Mouse (Mus musculus) monocyte, adult 2 months (primary cell): ENCODE data around the gene Fam206a.

ENCODE experiments used
- DNase-seq, 2 experiments: peaks; one replicate each; pipeline ENCODE4 v3.0.0; 2022; ENCODE audit warnings: low spot score in 2 of 2, low read depth in 1 of 2

The Fam206a gene

DNA sequence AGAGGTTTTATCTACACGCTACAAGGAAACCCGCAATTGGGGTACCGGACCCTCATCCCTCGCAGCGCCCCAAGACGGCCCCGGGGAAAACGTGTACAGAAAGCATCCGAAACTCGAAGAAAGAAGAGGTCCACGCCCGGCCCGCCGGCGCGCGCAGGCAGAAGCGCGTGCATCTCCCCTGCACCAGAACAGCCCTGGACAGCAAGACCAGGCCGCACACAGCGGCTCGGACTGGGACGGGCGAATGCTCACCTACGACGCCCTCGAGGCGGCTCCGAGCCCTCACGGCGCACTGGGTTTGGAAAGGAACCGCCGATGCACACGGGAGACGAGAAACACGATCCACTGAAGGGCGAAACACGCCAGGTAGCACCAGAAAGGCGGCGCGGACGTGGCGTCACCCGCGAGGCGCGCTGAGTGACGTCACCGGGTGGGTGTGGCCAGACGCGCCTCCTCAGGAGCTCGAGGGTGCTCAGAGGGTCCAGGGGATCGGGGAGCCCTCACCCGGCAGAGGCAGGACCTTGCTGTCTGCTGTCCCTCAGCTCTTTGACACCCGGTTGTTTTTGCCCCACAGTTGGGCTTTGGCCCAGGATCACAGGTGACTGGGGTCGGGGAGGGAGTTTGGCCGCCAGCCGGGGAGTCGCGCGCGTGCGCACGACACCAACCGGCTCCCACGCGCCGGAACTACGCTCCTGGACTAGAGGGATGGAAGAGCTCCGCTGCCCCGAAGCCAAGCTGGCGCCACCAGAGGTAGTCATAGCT lies at the start of gene Fam206a, which contains the start of gene Elp1:
Gene Fam206a (plus strand): TSS at position 439 of the 762 bp plus-strand sequence.
Gene Elp1 (minus strand): TSS at position 425 of the 762 bp plus-strand sequence.
- peak; percentile 78 to 94 for DNase-seq

DNA sequence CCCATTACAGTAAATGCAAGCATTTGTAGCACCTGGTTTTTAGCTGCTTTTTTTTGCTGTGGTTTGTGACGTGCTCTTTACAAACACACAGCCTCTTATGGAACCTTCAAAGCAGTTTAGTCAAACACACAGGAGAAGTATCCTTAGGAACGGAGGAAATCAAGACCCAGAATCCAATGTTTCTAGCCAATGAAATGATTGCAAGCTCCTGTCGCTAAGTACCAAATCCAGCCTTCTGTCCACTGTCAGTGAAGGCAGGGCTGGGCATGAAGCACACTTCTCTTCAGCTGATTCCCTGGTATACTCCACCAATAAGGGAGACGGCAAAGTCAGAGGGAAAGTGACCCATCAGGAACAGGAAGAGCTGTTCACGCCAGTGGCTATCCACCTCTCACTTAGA lies 46.1 kb upstream of the Fam206a start:
- no peak for DNase-seq

- DNase-seq = peak; percentile 68 to 74
Measured at GRCm38 (mm10) chr4:56756966-56757600, 45.1 kb upstream of the Fam206a start.

GRCm38 (mm10) chr4:56757693-56758092 lies 44.5 kb upstream of the Fam206a start:
- DNase-seq = no peak

DNA sequence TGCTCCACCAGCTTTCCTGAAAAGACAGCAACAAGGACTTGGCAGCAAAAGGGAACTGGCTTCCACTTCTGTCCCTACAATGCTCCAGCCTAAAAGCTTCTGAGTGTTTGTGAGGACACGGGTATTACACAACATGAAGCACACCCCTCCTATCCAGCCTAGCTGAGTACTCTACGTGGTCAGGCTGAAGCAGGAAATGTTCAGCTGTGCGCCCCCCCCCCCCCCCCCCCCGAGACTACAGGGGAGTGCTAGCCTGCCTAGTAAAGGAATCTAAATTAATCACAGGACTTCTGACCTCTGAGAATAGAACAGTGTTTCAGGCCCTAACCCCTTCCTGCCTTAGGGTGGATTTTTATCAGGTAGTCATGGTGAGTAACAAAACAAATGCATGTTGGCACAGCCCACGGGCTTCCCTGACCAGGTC lies 34.3 kb upstream of the Fam206a start:
- no peak for DNase-seq

DNA sequence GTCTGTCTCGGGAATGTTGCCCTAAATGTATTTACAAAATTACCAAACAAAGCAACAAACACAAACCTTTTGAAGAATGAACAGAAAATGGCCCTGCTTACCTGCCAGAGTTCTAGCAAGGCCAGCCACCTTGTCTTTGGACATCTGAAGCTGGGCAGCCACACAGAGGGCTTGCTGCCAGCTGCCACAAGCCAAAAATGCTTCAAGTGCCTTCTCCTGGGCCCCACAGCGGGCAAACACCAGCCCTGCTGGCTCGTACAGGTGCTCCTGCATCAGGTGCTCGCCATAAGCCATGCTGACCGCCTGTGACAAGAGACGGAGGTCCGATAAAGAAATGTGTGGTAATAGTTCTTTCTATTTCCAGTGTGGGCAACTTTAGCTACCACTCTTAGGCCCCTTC lies 33.2 kb upstream of the Fam206a start:
- no peak for DNase-seq

- DNase-seq = no peak
Measured at GRCm38 (mm10) chr4:56771065-56771464, 31.1 kb upstream of the Fam206a start.

- DNase-seq = no peak
Measured at GRCm38 (mm10) chr4:56791373-56791772, 10.8 kb upstream of the Fam206a start.

- DNase-seq = no peak
Measured at GRCm38 (mm10) chr4:56802669-56803150, 565 bp downstream of the Fam206a start.

- no peak for DNase-seq
Measured at GRCm38 (mm10) chr4:56809050-56809449, 6.9 kb downstream of the Fam206a start.

GRCm38 (mm10) chr4:56811642-56812041 lies 9.5 kb downstream of the Fam206a start:
- no peak for DNase-seq

DNA sequence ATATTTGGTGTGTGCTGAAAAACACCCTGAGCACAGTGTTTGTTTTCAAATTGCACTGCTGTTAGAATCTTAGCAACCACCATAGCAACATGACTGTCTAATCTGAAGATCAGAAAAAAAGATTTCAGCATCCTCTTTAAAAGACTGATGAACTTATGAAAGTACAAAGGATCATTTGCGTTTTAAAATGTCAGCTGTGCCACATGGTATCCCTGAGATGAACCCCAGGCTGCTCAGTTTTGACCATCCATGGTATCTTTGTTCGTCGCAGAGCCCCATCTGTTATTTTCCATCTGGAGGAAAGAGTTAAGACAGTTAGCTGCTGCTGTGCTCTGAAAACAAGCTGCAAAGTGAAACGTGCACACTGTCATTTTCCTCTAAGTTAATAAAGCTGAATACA lies 10.0 kb downstream of the Fam206a start:
- no peak for DNase-seq

DNA sequence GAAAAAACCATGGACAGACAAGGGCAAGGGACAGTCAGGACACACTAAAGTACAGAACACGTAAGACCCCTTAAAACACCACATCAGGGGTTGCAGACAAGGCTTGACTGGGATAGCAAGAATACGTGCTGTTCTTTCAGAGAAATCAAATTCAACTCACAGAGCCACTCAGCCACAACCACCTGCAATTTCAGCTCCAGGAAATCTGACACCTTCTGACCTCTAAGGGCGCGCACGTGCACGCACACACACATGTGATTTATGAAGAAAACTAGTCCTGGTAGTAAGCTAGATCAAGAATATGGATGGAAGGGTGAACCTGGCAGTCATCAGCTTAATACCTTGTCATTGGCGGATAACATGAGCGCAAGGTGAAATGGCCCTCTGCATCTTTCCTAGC lies 13.0 kb downstream of the Fam206a start:
- DNase-seq = no peak

GRCm38 (mm10) chr4:56820017-56820550 lies 17.9 kb downstream of the Fam206a start:
- no peak for DNase-seq

GRCm38 (mm10) chr4:56824231-56824630 lies 22.1 kb downstream of the Fam206a start:
- no peak for DNase-seq

- no peak for DNase-seq
Measured at GRCm38 (mm10) chr4:56828932-56829331, 26.8 kb downstream of the Fam206a start.

DNA sequence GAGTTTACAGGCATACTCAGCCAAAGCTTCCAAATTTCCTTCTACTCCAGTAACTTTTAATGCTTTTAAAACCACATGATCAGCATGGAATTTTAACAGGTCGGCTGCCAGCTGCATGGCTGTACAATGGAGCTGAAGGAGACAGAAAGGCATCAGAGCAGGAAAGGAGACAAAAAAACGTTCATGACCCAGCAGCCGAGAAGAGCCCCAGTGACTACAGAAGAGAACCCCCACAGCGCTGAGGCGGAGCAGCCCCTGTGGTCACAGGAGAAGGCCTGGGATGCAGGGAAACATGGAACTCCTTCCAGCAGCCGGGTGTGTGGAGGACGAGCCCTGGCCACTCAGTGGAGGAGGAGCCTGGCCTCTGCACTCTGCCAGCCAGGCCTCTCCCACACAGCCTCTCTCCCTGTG lies 27.4 kb downstream of the Fam206a start:
- DNase-seq = no peak

- DNase-seq = no peak
Measured at GRCm38 (mm10) chr4:56831013-56831609, 29.0 kb downstream of the Fam206a start.

DNA sequence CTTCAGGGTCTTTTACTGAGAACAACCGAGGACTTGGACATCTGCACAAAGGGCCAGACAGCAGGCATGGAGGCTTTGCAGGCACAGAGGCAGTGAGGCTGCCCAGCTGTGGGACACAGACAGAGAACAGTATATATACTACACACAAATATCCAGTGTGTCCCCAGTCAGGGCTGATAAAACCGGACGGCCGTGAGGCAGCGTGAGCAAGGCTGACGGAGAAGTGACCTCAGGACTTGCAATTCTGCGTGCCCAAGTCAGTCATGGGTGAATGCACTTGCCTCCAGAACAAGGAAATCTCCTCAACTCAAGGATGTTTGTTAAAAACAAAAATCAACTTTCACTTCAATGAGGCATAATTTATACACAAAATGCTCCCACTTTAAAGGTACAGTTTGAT lies 29.9 kb downstream of the Fam206a start:
- no peak for DNase-seq

- no peak for DNase-seq
Measured at GRCm38 (mm10) chr4:56837661-56838060, 35.5 kb downstream of the Fam206a start.

GRCm38 (mm10) chr4:56840297-56840696 lies 38.2 kb downstream of the Fam206a start:
- DNase-seq = no peak

- DNase-seq = no peak
Measured at GRCm38 (mm10) chr4:56842501-56842900, 40.4 kb downstream of the Fam206a start.
